Mouse (Mus musculus) limb, embryonic 13.5 days (tissue): ENCODE data around the gene Txndc9. TPM values are rescaled to one million over a fixed set of nuclear protein-coding genes. Genes with fewer than 3 reads are reported as not detected.
"Not testable (repeated sequence)": the region's sequence is repeated elsewhere in the genome, so short reads cannot be mapped to it uniquely, and the experiment has no call there.

ENCODE experiments used
- ATAC-seq: fragments of 200-750 bp; cut with Nextera tagmentation; 2 replicates; pipeline ENCODE4 v1.8.0; 2017; ENCODE audit warnings: low read depth, moderate number of reproducible peaks, moderate TSS enrichment; ENCODE audit not compliant: low FRiP score
- H3K27ac ChIP-seq: fragments of 300-500 bp; sonication (generic); 2 replicates; pipeline ENCODE4 v1.5.1; 2015; ENCODE audit warnings: inconsistent platforms, mild to moderate bottlenecking, moderate library complexity
- H3K27me3 ChIP-seq: fragments of 300-500 bp; sonication (generic); 2 replicates; pipeline ENCODE4 v1.6.1; 2015; ENCODE audit warnings: mild to moderate bottlenecking, inconsistent platforms
- H3K36me3 ChIP-seq: fragments of 300-500 bp; sonication (generic); 2 replicates; pipeline ENCODE4 v1.6.1; 2015; ENCODE audit warnings: inconsistent platforms, mild to moderate bottlenecking, moderate library complexity
- H3K4me1 ChIP-seq: fragments of 300-500 bp; sonication (generic); 2 replicates; pipeline ENCODE4 v1.6.1; 2015; ENCODE audit warnings: inconsistent platforms
- H3K4me2 ChIP-seq: fragments of 300-500 bp; sonication (generic); replicated peaks from 2 replicates; pipeline ENCODE4 v1.6.1; 2015; ENCODE audit warnings: inconsistent platforms, mild to moderate bottlenecking, moderate library complexity
- H3K4me3 ChIP-seq: fragments of 300-500 bp; sonication (generic); 2 replicates; pipeline ENCODE4 v1.5.1; 2015; ENCODE audit warnings: moderate library complexity, mild to moderate bottlenecking, inconsistent platforms
- H3K9ac ChIP-seq: fragments of 300-500 bp; sonication (generic); 2 replicates; pipeline ENCODE4 v1.6.1; 2015; ENCODE audit warnings: mild to moderate bottlenecking, inconsistent platforms
- H3K9me3 ChIP-seq: fragments of 300-500 bp; sonication (generic); 2 replicates; pipeline ENCODE4 v1.6.1; 2016; ENCODE audit warnings: inconsistent platforms
- WGBS: fragments of 180-500 bp; shearing (Covaris S2); methylation state at CpG from one replicate; pipeline ENCODE4 v1.1.7; 2015; 5-methylcytosine and 5-hydroxymethylcytosine counted together
- polyA plus RNA-seq: library from polyadenylated mRNA; unstranded; fragments of >200 nt; fragmentation: Nextera tagmentation; extraction: Ambion mirVana; gene quantifications from 2 replicates; pipeline ENCODE4 v1.2.1, GENCODE M21; 2015

The Txndc9 gene
- polyA plus RNA-seq, 1 experiment from 2014 or later, result 139 TPM

DNA sequence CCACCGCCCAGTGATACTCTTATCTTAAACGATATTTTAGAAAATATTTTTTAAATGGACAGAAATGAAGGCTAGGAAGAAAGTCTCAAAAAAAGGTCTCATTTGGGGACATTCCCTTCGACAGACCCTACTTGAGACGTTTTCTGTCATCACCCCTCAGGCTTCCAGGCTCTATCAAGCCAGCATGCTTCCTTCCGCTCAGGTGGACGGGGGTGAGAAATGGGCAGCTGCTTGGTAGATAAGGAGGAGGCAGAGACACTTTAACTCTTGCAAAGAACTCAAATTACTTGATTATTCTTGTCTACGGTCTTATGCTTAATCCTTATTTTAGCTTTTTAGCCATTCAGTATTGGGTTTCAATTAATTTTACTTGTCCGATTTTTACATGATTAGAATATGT lies 3.2 kb upstream of the Txndc9 start:
- H3K36me3 ChIP-seq, result no peaks in the 10 kb centered on the region
- H3K27ac ChIP-seq, result no peak overlapping the region
- no peak overlapping the region for H3K4me2 ChIP-seq
- no peak overlapping the region for H3K9ac ChIP-seq
- WGBS, result 92% methylated on average over 8 of the region's 8 CpGs
- H3K4me3 ChIP-seq, result no peak overlapping the region
- peaks cover 17% of the 10 kb centered on the region for H3K4me1 ChIP-seq
- no peaks in the 10 kb centered on the region for H3K9me3 ChIP-seq
- H3K27me3 ChIP-seq, result no peaks in the 10 kb centered on the region
- no peak for ATAC-seq

- Histone ChIP-seq H3K4me3 (peak overlapping the region; percentile 96; the same call in 1 of the 2 replicates), H3K4me2 (peak overlapping the region; percentile 82)
- 81% methylated on average over 3 of the region's 3 CpGs for WGBS
Observed at GRCm38 (mm10) chr1:37999552-37999951, 1.9 kb upstream of the Txndc9 start.

GRCm38 (mm10) chr1:37998371-37999199 lies 892 bp upstream of the Txndc9 start:
- H3K4me2 ChIP-seq, result peak overlapping the region; percentile 82
- peak; percentile 12 for ATAC-seq
- peak overlapping the region; percentile 96 for H3K4me3 ChIP-seq
- H3K9me3 ChIP-seq, result no peaks in the 10 kb centered on the region
- H3K27me3 ChIP-seq, result no peaks in the 10 kb centered on the region
- peaks cover 18% of the 10 kb centered on the region for H3K4me1 ChIP-seq
- H3K9ac ChIP-seq, result peak overlapping the region; percentile 95
- WGBS, result 3% methylated on average over 29 of the region's 47 CpGs
- H3K27ac ChIP-seq, result peak overlapping the region; percentile 88
- H3K36me3 ChIP-seq, result peaks cover 20% of the 10 kb centered on the region

More at GRCm38 (mm10) chr1:37999552-37999951, 1.9 kb upstream of the Txndc9 start:
- peaks cover 18% of the 10 kb centered on the region for H3K4me1 ChIP-seq
- no peak overlapping the region for H3K27ac ChIP-seq
- 0 out of 2 replicates have a peak overlapping the region, but pooled peaks have one; percentile 95 for H3K9ac ChIP-seq
- H3K9me3 ChIP-seq, result no peaks in the 10 kb centered on the region
- H3K36me3 ChIP-seq, result peaks cover 11% of the 10 kb centered on the region
- ATAC-seq, result no peak
- H3K27me3 ChIP-seq, result no peaks in the 10 kb centered on the region

DNA sequence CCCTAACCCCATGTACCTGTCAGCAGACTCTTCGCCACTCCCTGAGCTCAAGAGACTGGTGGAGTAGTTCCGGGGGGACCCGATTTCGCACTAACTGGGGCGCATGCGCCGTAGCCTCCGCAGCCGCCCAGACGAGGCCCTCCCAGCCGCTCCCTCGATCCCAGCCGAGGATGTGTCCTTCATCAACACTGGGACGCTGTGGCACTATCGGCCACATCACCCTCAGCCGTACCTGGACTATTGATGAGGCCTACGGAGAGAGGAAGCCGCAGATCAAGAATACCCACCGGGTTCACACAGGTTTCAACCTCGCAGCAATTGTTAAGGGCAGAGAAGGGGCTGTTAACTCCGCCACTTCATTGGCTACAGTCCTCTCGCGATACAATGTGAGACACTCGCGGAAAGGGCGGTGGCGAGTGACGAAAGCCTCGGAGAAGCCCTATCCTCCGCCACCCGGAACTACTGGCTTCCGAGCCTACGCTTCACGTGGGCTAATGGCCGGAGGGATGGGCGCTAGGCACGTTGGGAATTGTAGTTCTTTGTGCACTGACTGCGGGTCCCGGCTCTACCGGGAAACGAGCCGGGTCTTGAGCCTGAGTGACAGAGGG lies 712 bp downstream of the Txndc9 start:
- peaks cover 35% of the 10 kb centered on the region for H3K36me3 ChIP-seq
- WGBS, result under 1% methylated on average over 42 of the region's 42 CpGs

DNA sequence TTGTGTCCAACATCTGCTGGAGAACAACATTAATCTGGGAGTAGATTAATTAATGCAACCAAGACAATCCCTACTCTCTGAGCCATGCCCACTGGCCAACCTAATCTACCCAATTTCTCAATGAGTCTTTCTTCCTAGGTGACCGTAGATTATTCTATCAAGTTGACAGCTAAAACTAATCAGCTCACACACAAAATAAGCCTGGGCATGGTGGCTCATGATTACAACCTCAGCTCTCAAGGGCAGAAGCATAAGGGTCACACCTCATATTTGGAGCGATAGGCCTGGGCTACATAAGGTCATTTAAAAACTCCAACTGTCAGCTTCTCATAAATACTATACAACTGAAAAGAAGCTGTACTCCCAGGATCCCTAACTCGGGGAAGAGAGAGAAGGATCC lies 1.5 kb downstream of the Txndc9 start:
- Histone ChIP-seq H3K27ac (no peak overlapping the region), H3K36me3 (peaks cover 42% of the 10 kb centered on the region), H3K4me1 (peaks cover 18% of the 10 kb centered on the region), H3K27me3 (no peaks in the 10 kb centered on the region), H3K4me2 (peak overlapping the region; percentile 92), H3K9ac (peak overlapping the region; percentile 82), H3K4me3 (peak overlapping the region; percentile 96), H3K9me3 (no peaks in the 10 kb centered on the region)
- 47% methylated on average over 3 of the region's 3 CpGs for WGBS
- no peak for ATAC-seq

More for the DNA sequence above, 712 bp downstream of the Txndc9 start:
- H3K9me3 ChIP-seq, result no peaks in the 10 kb centered on the region
- ATAC-seq, result peak; percentile 97
- H3K4me2 ChIP-seq, result peak overlapping the region; percentile 92
- peak overlapping the region; percentile 95 for H3K9ac ChIP-seq
- no peaks in the 10 kb centered on the region for H3K27me3 ChIP-seq
- peak overlapping the region; percentile 96 for H3K4me3 ChIP-seq
- H3K27ac ChIP-seq, result peak overlapping the region; percentile 88
- H3K4me1 ChIP-seq, result peaks cover 18% of the 10 kb centered on the region

GRCm38 (mm10) chr1:37987856-37988255 lies 9.8 kb downstream of the Txndc9 start:
- Histone ChIP-seq H3K4me1 (no peaks in the 10 kb centered on the region), H3K9me3 (no peaks in the 10 kb centered on the region), H3K4me2 (no peak overlapping the region), H3K36me3 (peaks cover 70% of the 10 kb centered on the region), H3K27me3 (no peaks in the 10 kb centered on the region), H3K9ac (no peak overlapping the region), H3K4me3 (no peak overlapping the region), H3K27ac (no peak overlapping the region)
- WGBS, result 95% methylated on average over 5 of the region's 5 CpGs
- ATAC-seq, result no peak

DNA sequence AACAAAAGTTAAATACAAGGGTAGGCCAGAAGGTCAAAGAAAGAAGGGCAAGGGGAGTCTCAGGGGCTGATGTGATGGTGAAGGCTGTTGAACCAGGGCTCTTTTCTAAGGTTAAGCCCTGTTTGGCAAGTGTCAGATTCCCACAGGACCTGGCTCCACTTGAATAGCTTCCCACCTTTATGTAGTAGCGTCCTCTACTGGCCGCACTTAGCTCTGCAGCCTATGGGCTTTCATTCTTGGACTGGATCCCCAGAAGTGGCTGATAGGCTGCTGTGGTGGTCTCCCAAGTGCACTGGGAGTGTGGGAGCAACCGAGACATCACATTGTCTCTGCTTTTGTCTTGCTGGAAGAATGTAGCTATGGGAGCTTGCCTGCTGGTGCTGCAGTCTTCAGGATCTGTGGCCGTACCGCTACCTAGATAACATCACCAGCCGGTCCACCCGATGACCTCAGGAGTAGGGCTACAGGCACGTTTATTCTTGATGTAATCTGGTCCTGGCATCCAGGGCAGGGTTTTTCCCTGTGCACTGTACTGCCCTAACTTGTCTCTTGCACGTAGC lies 11.8 kb downstream of the Txndc9 start:
- no peak overlapping the region for H3K4me3 ChIP-seq
- WGBS, result 86% methylated on average over 9 of the region's 9 CpGs
- no peak overlapping the region for H3K27ac ChIP-seq
- H3K27me3 ChIP-seq, result no peaks in the 10 kb centered on the region
- H3K4me1 ChIP-seq, result no peaks in the 10 kb centered on the region
- H3K9me3 ChIP-seq, result no peaks in the 10 kb centered on the region
- H3K36me3 ChIP-seq, result peaks cover 52% of the 10 kb centered on the region
- no peak for ATAC-seq
- H3K4me2 ChIP-seq, result no peak overlapping the region
- H3K9ac ChIP-seq, result no peak overlapping the region

GRCm38 (mm10) chr1:37984326-37984725 lies 13.4 kb downstream of the Txndc9 start:
- 100% methylated on average over 1 of the region's 1 CpGs for WGBS
- H3K4me1 ChIP-seq, result no peaks in the 10 kb centered on the region
- H3K27ac ChIP-seq, result no peak overlapping the region
- H3K4me2 ChIP-seq, result no peak overlapping the region
- no peak overlapping the region for H3K9ac ChIP-seq
- H3K4me3 ChIP-seq, result no peak overlapping the region
- H3K9me3 ChIP-seq, result no peaks in the 10 kb centered on the region
- no peaks in the 10 kb centered on the region for H3K27me3 ChIP-seq
- ATAC-seq, result no peak
- peaks cover 38% of the 10 kb centered on the region for H3K36me3 ChIP-seq

DNA sequence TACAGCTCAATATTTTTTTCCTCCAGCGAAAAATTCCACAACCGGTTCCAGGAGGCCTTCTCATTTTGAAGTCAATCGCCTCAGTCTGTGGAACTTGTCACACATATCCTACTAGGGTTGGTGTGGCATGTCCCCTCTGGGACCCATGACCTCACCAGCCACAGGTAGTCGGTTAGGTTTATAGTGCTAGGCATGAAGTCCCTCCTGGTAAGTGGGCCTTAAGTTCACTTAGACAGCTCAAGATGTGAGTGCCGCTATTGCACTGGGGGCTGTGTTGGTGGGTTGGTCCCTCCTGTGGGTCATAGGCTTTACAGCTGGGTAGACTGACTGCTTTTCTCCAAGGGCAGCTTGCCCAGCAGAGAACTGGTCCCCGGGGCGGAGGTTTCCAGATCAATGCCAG lies 20.4 kb downstream of the Txndc9 start:
- Histone ChIP-seq H3K4me3 (no peak overlapping the region), H3K27me3 (no peaks in the 10 kb centered on the region), H3K9me3 (no peaks in the 10 kb centered on the region), H3K4me2 (no peak overlapping the region), H3K27ac (no peak overlapping the region), H3K36me3 (no peaks in the 10 kb centered on the region), H3K4me1 (no peaks in the 10 kb centered on the region), H3K9ac (no peak overlapping the region)
- ATAC-seq, result no peak
- 87% methylated on average over 7 of the region's 7 CpGs for WGBS

DNA sequence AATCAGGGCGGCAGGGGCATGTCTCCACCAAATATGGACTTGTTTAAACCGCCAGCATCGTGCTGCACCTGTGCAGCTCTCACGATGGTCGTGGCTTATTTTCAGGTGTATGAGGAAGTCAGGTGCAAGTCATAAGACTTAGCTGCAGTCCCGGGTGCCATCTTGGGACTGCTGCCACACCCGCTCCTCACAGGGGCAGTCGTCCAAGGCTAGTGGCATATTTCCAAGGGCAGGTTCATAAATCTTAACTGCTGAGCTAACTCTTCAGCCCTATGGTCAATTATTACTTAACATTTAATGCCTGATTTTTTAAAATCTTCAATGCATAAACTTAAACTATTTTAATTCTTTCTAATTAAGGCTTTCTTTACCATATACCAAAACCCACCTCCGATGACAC lies 21.0 kb downstream of the Txndc9 start:
- H3K27ac ChIP-seq, H3K36me3 ChIP-seq, ATAC-seq, H3K9me3 ChIP-seq, H3K4me1 ChIP-seq, H3K9ac ChIP-seq, H3K4me3 ChIP-seq, H3K4me2 ChIP-seq, H3K27me3 ChIP-seq: not testable (repeated sequence)
- WGBS, result 67% methylated on average over 9 of the region's 9 CpGs

GRCm38 (mm10) chr1:37971520-37971919 lies 26.2 kb downstream of the Txndc9 start:
- no peak overlapping the region for H3K27ac ChIP-seq
- H3K9me3 ChIP-seq, result no peaks in the 10 kb centered on the region
- H3K4me1 ChIP-seq, result no peaks in the 10 kb centered on the region
- no peak for ATAC-seq
- no peak overlapping the region for H3K4me3 ChIP-seq
- WGBS, result 69% methylated on average over 4 of the region's 4 CpGs
- no peaks in the 10 kb centered on the region for H3K27me3 ChIP-seq
- H3K36me3 ChIP-seq, result no peaks in the 10 kb centered on the region
- no peak overlapping the region for H3K9ac ChIP-seq
- H3K4me2 ChIP-seq, result no peak overlapping the region

GRCm38 (mm10) chr1:37968746-37969145 lies 28.9 kb downstream of the Txndc9 start:
- no peak overlapping the region for H3K4me2 ChIP-seq
- no peaks in the 10 kb centered on the region for H3K9me3 ChIP-seq
- no peak overlapping the region for H3K9ac ChIP-seq
- H3K27me3 ChIP-seq, result no peaks in the 10 kb centered on the region
- WGBS, result 70% methylated on average over 6 of the region's 6 CpGs
- no peaks in the 10 kb centered on the region for H3K36me3 ChIP-seq
- H3K4me3 ChIP-seq, result no peak overlapping the region
- H3K4me1 ChIP-seq, result no peaks in the 10 kb centered on the region
- H3K27ac ChIP-seq, result no peak overlapping the region
- ATAC-seq, result no peak
